Mouse (Mus musculus): ENCODE data around the gene Supt7l.
A peak's percentile ranks its signal among the peaks of the same experiment; 100 is the strongest.
"Not testable (repeated sequence)": the region's sequence is repeated elsewhere in the genome, so short reads cannot be mapped to it uniquely, and the experiment has no call there.

Supt7l gene

GRCm38 (mm10) chr5:31527707-31528106 is at the start of gene Supt7l:
Gene Supt7l, minus strand, starts transcription at chr5:31527807.
- not testable (repeated sequence) for DNase-seq (ENCODE audit: low spot score)

GRCm38 (mm10) chr5:31576539-31576975 is 49.0 kb upstream of the Supt7l start:
- no peak for DNase-seq (ENCODE audit: low spot score)

- DNase-seq (ENCODE audit: low spot score) = no peak
Observed at GRCm38 (mm10) chr5:31573722-31574121, 46.1 kb upstream of the Supt7l start.

GRCm38 (mm10) chr5:31571023-31571608 is 43.5 kb upstream of the Supt7l start:
- peak; percentile 32 for DNase-seq (ENCODE audit: low spot score)

- DNase-seq (ENCODE audit: low spot score) = no peak
Observed at GRCm38 (mm10) chr5:31567951-31568657, 40.5 kb upstream of the Supt7l start.

GRCm38 (mm10) chr5:31566457-31566856 is 38.9 kb upstream of the Supt7l start:
- DNase-seq (ENCODE audit: low spot score) = no peak

- DNase-seq (ENCODE audit: low spot score) = no peak
Observed at GRCm38 (mm10) chr5:31566026-31566425, 38.4 kb upstream of the Supt7l start.

GRCm38 (mm10) chr5:31564976-31565375 is 37.4 kb upstream of the Supt7l start:
- DNase-seq (ENCODE audit: low spot score) = no peak

- no peak for DNase-seq (ENCODE audit: low spot score)
Observed at GRCm38 (mm10) chr5:31563905-31564304, 36.3 kb upstream of the Supt7l start.

- peak; percentile 90 for DNase-seq (ENCODE audit: low spot score)
Observed at GRCm38 (mm10) chr5:31563496-31563895, 35.9 kb upstream of the Supt7l start.

- no peak for DNase-seq (ENCODE audit: low spot score)
Observed at GRCm38 (mm10) chr5:31562036-31562666, 34.5 kb upstream of the Supt7l start.

GRCm38 (mm10) chr5:31560352-31560751 is 32.7 kb upstream of the Supt7l start:
- DNase-seq (ENCODE audit: low spot score) = no peak

GRCm38 (mm10) chr5:31559401-31559800 is 31.8 kb upstream of the Supt7l start:
- no peak for DNase-seq (ENCODE audit: low spot score)

GRCm38 (mm10) chr5:31535228-31535627 is 7.6 kb upstream of the Supt7l start:
- peak; percentile 3 for DNase-seq (ENCODE audit: low spot score)

GRCm38 (mm10) chr5:31528560-31528959 is 953 bp upstream of the Supt7l start:
- no peak for DNase-seq (ENCODE audit: low spot score)

GRCm38 (mm10) chr5:31527117-31527680 is 408 bp downstream of the Supt7l start:
- DNase-seq (ENCODE audit: low spot score) = peak; percentile 4

GRCm38 (mm10) chr5:31526354-31527116 is 1.1 kb downstream of the Supt7l start, which contains the start of gene Slc4a1ap:
Gene Slc4a1ap, plus strand, starts transcription at chr5:31526995.
- DNase-seq (ENCODE audit: low spot score) = peak; percentile 89

GRCm38 (mm10) chr5:31520556-31520955 is 7.1 kb downstream of the Supt7l start:
- DNase-seq (ENCODE audit: low spot score) = no peak

GRCm38 (mm10) chr5:31512481-31512880 is 15.1 kb downstream of the Supt7l start:
- DNase-seq (ENCODE audit: low spot score) = no peak

GRCm38 (mm10) chr5:31504843-31505242 is 22.8 kb downstream of the Supt7l start:
- DNase-seq (ENCODE audit: low spot score) = no peak

- peak; percentile 95 for DNase-seq (ENCODE audit: low spot score)
Observed at GRCm38 (mm10) chr5:31494513-31495297, 32.9 kb downstream of the Supt7l start, which contains the start of gene Gpn1. Gene Gpn1, plus strand, starts transcription at chr5:31494741.
